Mouse (Mus musculus) layer of hippocampus, postnatal 10 days (tissue): ENCODE results near the gene Dgkg. TPM values are rescaled to one million over a fixed set of nuclear protein-coding genes. Genes with fewer than 3 reads are reported as not detected.

Source experiments
- DNase-seq, 2 experiments: peaks; one replicate each; pipeline ENCODE4 v3.0.0; 2021; ENCODE audit warnings: low spot score in 2 of 2
- total RNA-seq, 2 experiments: library from RNA; stranded (reverse); gene quantifications; 2 replicates each; pipeline ENCODE4 v1.2.3; 2021

Dgkg gene
- total RNA-seq, 2 experiments from 2014 or later, result 113 to 120 TPM

- no peak for DNase-seq
Measured at GRCm38 (mm10) chr16:22503467-22503866, 153.6 kb downstream of the Dgkg start.

DNA sequence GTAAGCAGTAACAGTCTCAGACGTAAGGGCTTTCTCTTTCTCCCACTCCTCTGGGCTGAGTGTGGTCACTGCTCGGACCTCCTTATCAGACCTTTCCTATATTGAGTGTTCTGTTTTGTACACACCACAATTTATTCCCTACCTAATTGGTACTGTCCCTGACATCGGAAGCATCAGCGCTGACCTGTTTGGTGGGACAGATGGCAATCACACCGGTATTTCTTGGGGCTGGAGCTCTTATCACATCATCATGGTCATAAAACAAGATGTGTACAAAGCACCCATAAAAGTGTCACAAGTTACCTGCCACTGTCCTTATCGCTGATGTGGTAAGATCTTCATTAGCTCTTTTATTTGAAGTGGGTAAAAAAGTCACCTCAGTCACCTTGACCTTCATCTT is 155.2 kb downstream of the Dgkg start:
- DNase-seq, result no peak

- DNase-seq, result no peak
Measured at GRCm38 (mm10) chr16:22500561-22500960, 156.5 kb downstream of the Dgkg start.

DNA sequence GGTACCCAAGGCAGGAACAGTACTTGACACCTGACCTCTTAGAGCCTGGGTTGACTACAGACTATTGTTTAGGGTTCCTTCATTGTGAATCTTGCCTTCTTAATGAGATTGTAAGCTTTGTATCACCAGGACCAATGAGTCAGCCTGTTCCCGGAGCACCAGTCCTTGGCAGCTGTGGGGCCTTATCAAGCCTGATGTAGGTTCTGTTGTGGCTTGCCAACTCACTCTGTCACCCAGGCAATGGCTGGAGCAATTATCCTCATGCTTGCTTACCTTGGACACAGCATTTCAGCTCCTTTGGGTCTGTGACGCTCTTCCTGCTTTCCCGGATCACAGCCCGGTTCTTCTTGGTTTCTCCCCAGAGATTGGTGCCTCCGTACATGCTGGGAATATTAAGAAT is 157.1 kb downstream of the Dgkg start:
- DNase-seq, result no peak

- no peak for DNase-seq
Measured at GRCm38 (mm10) chr16:22499447-22499846, 157.6 kb downstream of the Dgkg start.

DNA sequence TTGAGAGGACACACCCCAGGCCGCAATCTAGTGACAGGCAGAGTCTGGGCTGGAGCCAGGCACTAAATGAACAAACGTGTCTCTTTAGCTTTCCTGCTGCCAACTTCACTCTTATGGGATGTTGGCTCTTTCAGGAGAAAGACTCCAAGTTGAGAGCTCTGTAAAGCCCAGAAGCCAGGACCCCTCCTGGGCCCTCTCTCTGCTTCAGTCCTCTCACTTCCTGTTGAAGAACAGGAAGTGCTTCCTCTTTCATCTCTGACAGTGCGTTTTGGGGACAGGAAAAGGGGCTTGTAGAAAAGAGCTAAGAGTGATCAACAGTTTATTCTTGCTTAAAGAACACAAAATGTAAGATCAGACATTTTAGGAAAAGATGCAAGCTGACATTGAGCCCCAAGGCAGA is 159.0 kb downstream of the Dgkg start:
- DNase-seq, result no peak

- DNase-seq, result no peak
Measured at GRCm38 (mm10) chr16:22495259-22495658, 161.8 kb downstream of the Dgkg start.

- DNase-seq, result no peak
Measured at GRCm38 (mm10) chr16:22494815-22495214, 162.2 kb downstream of the Dgkg start.

DNA sequence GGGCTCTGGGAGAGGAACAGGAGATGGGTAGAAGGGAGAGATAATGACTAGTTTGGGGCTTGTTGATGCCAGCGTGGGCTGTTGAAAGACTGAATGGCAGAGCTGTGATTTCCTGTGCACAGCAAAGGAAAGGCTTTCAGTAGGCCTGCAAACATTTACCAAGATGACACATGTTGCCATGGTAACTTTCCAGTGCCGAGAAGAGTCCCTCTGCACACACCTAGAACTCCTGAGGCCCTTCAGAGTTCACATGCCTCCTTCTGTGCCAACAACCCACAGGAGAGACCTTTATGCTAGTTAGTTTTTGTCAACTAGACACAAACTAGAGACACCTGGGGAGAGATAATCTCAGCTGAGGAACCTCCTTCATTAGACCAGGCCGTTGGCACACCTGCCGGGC is 163.6 kb downstream of the Dgkg start:
- DNase-seq, result no peak

- peak; percentile 35 to 43 for DNase-seq
Measured at GRCm38 (mm10) chr16:22491446-22492166, 165.4 kb downstream of the Dgkg start.

- no peak for DNase-seq
Measured at GRCm38 (mm10) chr16:22483900-22484299, 173.1 kb downstream of the Dgkg start.

- no peak for DNase-seq
Measured at GRCm38 (mm10) chr16:22479322-22479721, 177.7 kb downstream of the Dgkg start.

DNA sequence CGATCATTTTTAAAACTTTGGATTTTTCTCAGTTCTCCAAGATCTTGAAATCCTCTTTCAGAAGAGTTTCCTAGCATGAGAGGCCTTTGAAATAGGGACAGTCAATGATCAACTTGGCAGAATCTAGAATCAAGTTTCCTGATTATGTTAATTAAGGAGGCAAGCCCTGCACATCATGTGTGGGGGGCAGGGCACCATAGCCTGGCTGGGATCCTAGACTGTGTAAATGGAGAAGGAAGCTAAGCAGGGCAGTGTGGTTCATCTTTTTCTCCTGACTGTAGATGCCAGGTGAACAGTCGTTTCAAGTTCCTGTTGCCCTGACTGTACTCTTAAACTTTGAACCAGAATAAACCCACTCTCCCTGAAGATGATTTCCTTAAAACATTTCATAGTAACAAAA is 185.3 kb downstream of the Dgkg start:
- DNase-seq, result no peak

DNA sequence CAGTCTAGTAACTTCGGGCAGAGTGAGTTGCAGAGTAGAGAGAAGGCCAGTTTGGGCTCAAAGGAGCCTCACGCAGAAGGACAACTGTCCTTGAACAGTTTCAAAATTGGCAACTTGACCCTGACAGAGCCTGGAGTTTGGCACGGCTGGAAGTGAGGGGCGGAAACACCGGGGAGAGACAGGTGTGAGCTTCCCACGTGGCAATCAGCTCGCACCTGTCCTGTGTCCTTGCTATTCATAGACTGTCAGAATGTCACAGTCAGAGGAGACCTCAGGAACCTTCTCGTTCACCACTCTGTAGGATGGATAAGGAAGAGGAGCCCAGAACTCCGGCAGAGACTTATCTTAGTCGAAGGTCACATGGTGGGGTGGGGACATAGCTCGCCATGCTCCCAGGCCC is 187.6 kb downstream of the Dgkg start:
- no peak for DNase-seq

- no peak for DNase-seq
Measured at GRCm38 (mm10) chr16:22467111-22467510, 189.9 kb downstream of the Dgkg start.

DNA sequence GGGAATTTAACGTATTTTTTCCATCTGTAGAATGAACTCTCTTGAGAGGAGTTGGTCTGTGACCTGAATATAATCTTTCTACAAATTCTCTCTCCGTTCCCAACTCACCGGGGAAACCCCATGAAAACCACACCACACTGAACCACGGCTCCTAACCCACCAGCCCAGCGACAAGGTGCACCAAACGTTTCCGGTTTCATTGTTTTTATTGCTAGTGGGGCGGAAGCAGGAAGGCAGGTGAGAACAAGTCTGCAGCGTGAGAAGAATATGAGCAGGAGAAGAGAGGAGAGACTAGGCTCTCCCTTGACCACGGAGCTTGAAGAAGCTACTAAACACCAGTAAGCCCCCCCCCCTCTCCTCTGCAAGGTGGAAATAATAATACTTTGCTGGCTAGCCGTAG is 190.6 kb downstream of the Dgkg start:
- no peak for DNase-seq

DNA sequence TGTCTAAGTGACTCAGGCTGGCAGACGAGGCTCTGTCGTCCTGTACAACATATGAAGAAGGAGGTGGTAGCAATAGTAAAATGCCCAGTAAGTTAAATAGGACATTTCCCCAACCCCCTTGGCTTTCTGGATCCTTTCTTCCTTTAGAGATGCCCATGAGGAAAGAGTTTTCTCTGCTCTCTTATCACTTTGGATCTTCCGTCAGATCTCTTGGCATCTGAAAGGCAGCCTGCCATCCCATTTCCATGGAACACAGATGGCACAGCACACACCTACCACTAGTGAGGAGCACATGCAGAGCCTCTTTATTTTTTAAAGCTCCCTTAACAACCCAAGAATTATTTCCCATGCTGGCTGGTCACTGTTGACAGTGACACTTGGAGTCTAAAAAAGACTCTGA is 194.8 kb downstream of the Dgkg start:
- no peak for DNase-seq

DNA sequence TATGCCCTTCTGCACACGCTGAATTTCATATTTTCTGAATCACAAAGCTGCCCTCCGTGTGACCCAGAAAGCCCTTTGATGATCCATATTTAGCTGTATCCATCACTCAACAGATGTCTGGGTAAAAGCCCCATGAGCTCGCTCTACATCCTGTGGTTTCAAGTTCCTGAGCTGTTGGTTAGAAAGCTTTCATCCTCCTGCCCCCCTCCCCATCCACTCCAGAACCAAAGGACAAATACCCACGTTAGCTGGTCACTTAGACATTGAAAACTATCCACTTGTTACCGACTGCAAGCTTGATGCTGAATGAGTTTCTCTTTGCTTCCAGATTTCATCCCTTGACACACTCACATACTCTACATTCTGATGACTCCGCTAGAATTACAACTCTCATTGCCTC is 195.3 kb downstream of the Dgkg start:
- DNase-seq, result no peak

GRCm38 (mm10) chr16:22460960-22461359 is 196.1 kb downstream of the Dgkg start:
- DNase-seq, result no peak

DNA sequence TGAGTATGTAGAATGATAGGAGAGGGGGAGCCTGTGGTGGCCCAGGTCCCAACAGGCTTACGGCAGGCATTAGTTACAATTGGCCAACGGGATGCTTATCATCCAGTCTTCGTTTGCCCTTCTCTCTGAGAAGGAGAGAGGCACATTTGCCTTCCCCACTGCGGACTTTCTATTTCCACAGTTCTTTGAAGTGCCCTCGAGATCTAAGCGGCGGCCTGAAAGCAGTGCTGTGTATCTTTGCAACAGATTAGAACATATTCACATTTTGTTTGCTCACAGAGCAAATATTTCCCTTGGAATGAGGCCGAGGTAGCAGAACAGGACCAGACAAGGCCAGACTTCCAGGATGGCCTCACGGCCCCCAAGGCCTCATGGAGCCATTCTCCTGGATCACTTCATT is 204.9 kb downstream of the Dgkg start:
- no peak for DNase-seq

DNA sequence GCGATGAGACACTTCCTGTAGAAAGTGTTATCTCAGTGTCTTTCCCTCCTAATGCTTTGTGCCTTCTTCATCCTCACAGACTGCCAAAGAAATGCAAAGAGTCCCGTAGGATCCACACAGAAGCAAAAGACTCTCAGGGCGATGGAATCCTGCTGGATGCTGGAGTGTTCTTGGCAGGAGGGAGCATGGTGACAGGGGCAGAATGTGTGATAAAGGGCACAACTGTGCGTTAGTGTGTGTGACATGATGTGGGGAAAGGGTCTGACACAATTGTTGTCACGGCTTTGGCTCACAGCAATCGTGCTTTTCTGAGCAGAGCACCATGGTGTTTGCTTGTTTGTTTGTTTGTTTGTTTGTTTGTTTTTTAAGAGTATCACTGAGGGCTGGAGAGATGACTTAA is 208.9 kb downstream of the Dgkg start:
- DNase-seq, result no peak

GRCm38 (mm10) chr16:22444786-22445185 is 212.2 kb downstream of the Dgkg start:
- no peak for DNase-seq

DNA sequence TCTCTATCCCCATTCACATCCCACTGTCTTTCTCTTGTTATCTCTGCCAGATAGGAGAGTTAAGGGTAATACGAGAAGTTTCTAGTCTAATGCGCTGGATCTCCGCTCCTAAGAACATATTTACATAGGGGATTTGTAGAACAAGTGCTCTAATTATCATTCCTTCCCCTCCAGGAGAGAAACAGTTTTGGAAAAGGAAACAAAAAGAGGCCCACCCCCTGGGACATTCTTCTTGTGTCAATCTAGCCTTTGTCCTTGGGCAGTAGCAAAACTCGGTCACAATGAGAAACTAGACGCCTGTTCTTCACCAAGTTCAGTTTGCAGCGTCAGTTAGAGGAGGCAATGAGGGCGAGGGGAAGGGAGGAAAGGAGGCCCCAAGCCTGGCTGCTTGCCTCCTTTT is 214.8 kb downstream of the Dgkg start:
- DNase-seq, result no peak

GRCm38 (mm10) chr16:22441317-22441716 is 215.7 kb downstream of the Dgkg start:
- no peak for DNase-seq
